Mouse (Mus musculus) left cerebral cortex, postnatal 10 days (tissue): ENCODE data around the gene Il1rl2. TPM values are rescaled to one million over a fixed set of nuclear protein-coding genes. Genes with fewer than 3 reads are reported as not detected.

Experiments
- total RNA-seq, 2 experiments: library from RNA; stranded (reverse); gene quantifications; 2 replicates each; pipeline ENCODE4 v1.2.3; 2021

The Il1rl2 gene
- total RNA-seq, 2 experiments from 2014 or later: 0.91 to 1.8 TPM

Other genes with a start within 250 kb of the Il1rl2 start
- 1 to 10 TPM; 2.4 to 3.1 TPM for gene Il1r1, start 99.5 kb upstream of the Il1rl2 start, total RNA-seq
- under 1 TPM; 0.21 to 0.53 TPM for gene Il1rl1, start 105.0 kb downstream of the Il1rl2 start, total RNA-seq
- under 1 TPM in 1 of 2 experiments, not detected in 1; 0.09 TPM for gene Il18r1, start 140.9 kb downstream of the Il1rl2 start, total RNA-seq
- gene Il18rap, start 190.8 kb downstream of the Il1rl2 start, total RNA-seq: under 1 TPM in 1 of 2 experiments, not detected in 1; 0.15 TPM